Mouse (Mus musculus) ES-CJ7 (cell line): ENCODE measurements around the gene Chka.

Experiments
- DNase-seq: peaks from one replicate; pipeline ENCODE4 v3.0.0; 2011; ENCODE audit warnings: low read depth, low spot score

Gene Chka

DNA sequence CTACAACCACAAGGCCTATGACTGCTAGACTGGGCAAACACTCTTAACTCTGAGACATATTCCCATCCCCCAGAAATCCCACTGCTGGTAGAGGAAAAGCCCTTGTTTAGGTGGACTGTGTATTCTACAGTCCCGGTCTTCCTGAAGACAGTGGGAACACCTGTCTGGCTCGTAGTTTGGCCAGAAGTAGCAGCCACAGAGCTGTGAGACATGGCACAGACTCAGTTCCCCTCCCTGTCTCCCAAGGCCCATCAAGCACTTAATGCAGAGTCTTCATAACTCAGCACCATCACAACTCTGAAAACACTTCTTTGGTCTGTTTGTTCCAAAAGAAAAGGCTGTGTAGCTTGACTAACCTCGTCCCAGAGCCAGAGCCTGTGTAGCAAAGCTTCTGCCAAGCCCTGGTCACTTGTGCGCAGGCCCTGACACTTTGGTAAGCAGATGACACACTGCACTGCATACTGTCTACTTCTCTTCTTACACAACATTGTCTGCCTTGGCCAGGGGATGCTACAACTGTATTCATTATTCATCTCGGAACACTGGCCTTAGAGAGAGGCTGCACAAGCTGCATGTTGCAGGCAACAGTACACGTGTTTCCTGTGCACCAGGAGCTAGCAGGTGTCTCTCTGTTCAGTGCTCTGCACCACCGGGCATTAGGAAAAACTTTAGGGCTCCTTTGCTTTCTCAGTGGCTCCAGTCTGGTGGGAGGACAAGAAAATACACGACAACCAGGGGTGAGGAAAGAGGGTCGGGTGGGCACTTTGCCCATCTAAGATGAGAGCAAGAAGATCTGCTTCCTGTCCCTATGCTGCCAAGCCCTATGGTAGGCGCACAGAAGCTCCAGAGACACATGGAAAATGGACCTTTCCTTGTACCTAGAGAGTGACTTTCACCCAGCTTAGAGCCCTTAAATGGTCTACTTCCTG is 4.6 kb upstream of the Chka start:
- no peak for DNase-seq

- DNase-seq, result no peak
These were observed 3.9 kb upstream of the Chka start for GRCm38 (mm10) chr19:3847711-3848110.

GRCm38 (mm10) chr19:3848207-3848808 is 3.3 kb upstream of the Chka start:
- DNase-seq, result no peak

- DNase-seq, result no peak
These were observed 2.3 kb upstream of the Chka start for GRCm38 (mm10) chr19:3849251-3849650.

DNA sequence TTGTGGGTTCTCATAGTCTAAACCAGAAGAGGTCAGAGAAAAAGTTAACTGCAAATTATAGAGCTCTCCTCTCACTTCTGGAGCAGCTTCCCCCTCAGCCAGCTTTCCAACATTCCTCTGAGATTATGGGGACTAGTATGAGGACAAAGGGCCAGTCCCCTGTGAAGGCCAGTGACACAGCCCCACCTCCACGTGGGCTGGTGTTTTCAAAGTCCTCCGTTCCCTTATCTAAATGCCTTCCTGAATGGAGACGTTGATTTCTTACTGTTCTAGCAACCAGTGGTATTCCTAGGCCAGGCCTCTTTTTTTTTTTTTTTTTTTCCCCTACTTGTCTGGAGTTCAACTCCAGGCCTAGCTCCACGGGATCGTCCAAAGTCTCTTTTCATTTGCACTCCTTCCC is 1.5 kb upstream of the Chka start:
- DNase-seq, result no peak

DNA sequence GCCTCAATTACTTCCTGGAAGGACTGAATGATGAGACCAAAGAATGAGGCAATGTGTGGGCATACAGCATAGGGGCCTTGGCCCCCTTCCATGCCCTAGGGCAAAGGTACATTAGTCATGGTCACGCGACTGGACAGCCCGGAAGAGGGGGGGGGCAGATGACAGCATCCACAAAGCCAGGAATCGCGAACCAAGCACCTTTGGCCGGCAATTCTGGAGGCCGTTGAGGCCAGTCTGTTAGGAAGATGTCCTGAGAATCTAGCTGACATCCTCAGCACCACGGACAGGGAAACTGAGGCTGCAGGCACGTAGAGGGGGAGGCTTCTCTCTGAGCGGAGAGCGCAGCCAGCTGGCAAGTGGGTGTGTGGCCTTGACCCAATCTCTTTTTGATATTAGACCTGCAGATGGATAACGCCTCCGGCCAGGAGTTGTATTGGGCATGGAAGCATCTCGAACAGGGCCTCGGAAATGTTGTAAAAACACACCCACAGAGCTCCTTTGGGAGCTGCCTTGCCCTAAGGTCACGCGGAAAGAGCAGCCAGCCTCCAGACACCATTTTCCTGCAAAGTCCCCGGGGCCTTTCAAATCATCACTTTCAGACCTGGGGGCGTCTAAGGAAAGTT is 615 bp upstream of the Chka start:
- DNase-seq, result peak; percentile 82

GRCm38 (mm10) chr19:3851979-3852681 is 557 bp downstream of the Chka start:
- DNase-seq, result peak; percentile 30

DNA sequence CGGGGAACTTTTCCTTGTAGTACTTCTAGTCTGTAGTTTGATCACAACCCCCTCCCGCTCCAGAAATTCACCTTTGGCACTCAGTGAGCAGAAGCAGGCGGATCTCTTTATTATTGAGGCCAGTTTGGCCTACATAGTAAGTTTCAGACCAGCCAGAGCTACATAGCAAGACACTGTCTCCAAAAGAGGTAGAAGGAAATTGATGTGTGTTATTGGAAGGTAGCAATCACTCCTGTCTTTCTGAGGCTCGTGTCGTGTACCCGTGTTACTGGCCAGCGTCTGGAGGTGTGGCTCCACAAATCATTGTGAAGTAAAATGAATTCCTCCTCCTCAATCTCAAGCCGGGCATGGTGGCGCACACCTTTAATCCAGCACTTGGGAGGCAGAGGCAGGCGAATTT is 1.5 kb downstream of the Chka start:
- DNase-seq, result no peak

- DNase-seq, result no peak
These were observed 2.3 kb downstream of the Chka start for GRCm38 (mm10) chr19:3853891-3854290.

- no peak for DNase-seq
These were observed 3.5 kb downstream of the Chka start for GRCm38 (mm10) chr19:3855091-3855490.

- peak; percentile 78 for DNase-seq
These were observed 4.0 kb downstream of the Chka start for GRCm38 (mm10) chr19:3855601-3856000.

GRCm38 (mm10) chr19:3857220-3857619 is 5.6 kb downstream of the Chka start:
- no peak for DNase-seq

DNA sequence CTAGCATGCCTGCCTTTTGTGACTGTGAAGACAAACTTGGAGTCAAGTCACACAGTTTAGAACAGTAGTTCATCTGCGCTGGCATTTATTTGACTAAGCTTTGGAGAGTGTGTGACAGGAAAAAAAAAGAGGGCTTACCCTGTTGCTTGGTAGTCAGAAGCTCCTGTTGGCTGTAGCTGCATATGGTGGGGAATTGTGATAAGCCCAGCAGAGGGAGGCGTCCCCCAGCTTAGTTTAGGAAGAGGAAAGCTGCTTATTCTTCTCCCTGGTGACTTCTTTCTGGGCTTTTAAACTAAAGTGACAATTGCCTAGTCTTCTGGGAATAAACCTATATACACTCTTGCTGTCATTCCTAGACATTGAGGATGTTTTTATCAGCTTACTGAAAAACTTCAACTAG is 11.1 kb downstream of the Chka start:
- DNase-seq, result no peak

DNA sequence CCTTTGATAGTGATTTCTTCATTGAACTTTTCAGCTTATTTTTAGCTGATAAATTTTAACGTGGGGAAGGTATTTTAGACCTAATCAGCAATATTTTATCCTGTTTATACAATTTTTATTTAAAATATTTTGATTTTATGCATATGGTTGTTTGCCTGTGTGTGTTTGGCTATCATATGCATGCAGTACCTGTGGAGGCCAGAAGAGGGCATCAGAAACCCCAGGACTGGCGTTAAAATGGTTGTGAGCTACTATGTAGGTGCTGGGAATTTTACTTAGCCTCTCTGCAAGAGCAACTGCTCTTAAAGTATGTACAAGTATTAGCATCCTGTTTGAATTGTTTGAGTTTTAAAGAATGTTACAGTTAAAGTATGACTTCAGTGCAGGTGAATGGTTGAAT is 13.4 kb downstream of the Chka start:
- peak; percentile 43 for DNase-seq

- no peak for DNase-seq
These were observed 16.7 kb downstream of the Chka start for GRCm38 (mm10) chr19:3868290-3868689.

GRCm38 (mm10) chr19:3871468-3871867 is 19.9 kb downstream of the Chka start:
- no peak for DNase-seq

DNA sequence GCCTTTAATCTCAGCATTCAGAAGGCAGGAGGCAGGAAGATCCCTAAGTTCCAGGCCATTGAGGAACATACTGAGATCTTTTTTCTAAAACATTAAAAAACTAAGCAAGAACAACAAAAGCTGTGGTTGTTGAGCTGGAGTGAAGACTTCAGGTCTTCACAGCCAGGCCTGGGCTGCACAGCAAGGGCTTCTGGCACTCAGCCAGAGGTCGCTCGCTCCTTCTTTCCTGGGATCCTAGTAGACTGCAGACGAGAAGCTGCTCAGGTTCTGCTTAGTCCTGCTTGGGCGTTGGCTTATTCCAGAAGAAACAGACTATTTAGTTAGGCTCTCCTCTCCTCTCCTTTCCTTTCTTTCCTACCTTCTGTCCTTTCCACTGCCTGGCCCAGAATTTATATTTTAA is 20.8 kb downstream of the Chka start:
- DNase-seq, result no peak

GRCm38 (mm10) chr19:3875045-3875444 is 23.5 kb downstream of the Chka start:
- no peak for DNase-seq

DNA sequence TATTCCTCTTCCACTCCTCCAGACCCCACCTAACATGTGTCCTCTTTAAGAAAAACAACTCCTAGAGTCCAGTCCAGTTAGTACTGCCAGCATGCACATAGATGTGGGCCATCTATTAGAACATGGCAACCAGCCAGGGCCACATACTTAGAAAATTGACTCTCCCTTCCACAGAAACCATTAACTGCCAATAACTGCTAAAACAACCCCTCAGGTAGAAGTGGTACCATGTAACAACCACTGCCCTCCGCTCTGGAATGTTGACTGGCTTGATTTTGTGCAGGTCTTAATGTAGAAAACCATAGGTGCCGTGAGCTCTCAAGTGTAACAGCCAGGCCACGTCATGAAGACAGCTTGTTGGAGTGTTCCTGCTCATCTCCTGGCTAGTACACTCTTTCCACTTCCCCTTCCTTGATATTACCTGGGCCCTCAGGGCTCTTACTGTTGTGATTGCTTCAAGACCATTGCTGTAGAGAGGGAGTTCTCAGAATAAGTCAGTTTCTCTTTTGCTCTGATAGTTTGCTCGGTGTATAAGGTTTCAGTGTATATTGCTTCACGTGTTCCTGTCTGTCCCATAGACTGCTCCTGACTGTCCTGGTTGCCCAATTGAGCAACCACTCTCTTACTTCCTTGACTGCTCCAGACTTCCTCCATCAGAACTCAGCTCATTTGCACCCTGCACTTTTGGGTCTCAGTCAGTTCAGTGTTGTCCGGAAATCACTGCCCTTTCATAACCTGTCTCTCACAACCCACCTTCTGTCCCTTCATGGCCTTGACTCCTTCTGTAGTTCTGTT is 28.7 kb downstream of the Chka start:
- no peak for DNase-seq

GRCm38 (mm10) chr19:3882214-3882613 is 30.6 kb downstream of the Chka start:
- DNase-seq, result no peak

DNA sequence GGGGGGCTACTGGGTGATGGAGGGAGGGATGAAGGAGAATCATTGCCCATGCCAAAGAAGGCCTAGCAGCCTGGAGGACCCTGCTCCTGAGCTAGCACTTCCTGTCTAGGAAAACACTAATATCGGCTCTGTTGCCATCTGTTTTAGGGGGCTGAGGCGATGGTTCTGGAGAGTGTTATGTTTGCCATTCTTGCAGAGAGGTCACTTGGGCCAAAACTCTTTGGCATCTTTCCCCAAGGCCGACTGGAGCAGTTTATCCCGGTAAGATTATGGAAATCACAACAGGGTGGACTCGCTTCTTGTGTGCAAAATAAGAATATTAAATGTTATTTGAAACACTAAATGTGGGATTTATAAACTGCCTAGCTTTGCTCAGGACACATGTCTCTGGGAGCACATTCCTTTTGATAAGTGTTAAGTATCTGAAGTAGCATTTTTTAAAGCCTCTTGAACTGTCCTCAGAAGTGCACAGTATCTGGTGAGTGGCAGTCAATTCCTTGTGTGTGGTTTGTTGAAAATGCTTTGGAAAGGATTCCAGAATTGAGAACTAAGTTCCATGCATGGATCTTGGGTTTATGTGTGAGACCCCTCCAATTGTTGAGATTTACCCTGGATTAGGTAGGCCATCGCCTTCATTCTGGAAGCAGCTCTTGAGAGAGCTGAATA is 32.9 kb downstream of the Chka start:
- DNase-seq, result no peak
